Mouse (Mus musculus) adipocyte (in vitro differentiated cells): ENCODE measurements at regions not wholly inside any gene's neighbourhood (a gene's known extent, or its start where the extent isn't known, plus 50 kb on each side); places are given as distances from the start of the nearest gene placed in this dataset.

ENCODE experiments used
- DNase-seq: peaks from one replicate; pipeline ENCODE4 v3.0.0-alpha.2; 2016; ENCODE audit warnings: low spot score

DNA sequence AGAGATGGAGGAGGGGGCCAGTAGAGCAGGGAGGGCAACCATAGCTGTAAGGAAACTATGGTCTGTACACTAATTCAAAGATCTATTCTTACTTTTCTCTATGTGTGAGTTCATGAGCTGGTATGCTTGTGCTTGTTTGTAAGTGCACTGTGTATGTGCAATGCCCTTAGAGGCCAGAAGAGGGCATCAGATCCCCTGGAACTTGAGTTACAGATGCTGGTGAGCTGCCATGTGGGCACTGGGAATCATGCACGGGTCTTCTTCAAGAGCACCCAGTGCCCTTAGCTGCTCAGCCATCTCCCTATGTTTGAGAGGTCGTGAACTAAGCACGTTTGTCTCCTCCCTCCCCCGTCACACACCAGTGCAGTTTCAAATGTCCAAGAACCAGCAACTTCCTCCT lies 68.9 kb downstream of the Tbx3 start:
- no peak for DNase-seq

DNA sequence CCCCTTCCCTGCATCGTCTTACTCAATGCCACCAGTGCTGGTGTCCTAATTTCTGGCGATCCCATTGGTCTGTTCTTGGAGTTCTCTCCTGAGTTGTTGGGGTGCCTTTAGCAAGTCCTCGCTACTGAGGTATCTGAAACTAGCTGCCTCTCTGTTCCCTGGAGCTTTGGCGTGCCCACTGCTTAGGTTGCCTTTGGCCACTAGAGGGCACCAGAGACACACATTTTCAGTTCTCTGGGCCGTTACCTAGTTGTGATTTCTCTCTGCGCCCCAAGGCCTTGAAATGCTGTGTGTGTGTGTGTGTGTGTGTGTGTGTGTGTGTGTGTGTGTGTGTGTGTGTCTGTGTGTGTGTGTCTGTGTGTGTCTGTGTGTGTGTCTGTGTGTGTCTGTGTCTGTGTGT lies 70.6 kb downstream of the Tbx3 start:
- DNase-seq = peak; percentile 88

DNA sequence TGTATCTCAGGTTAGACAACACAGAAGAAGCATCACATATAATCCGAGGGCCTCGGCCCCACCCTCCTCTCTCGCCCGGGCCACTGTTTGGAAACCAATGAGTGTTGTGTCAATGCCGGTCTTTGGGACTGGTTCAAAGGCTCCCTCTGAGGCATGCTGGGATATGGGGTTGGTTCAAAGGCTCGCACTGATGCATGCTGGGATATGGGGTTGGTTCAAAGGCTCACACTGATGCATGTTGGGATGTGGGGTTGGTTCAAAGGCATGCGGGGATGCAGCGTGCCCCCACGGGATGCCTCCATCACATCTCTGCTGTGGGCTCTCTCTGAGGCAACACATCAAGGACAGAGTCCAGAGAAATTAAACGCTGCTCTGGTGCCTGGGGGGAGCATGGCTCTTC lies 73.3 kb downstream of the Tbx3 start:
- DNase-seq = no peak

DNA sequence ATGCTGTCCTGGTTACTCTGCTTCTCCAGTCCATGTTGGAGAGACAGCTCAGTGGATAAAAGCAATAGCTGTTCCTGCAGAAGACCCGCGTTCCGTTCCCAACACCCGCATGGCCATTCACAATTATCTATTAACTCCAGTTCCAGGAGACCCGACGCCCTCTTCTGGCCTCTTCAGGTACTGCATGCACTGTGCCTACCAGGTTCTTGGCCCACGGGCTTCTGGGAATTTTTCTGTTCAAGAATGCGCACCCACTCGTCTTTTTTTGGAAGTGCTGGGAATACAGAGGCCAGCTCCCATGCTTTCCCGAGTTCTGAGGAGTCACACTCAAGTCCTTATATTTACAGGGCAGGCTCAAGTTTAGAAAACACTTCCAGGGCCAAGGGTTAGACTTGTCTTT lies 76.6 kb downstream of the Tbx3 start:
- no peak for DNase-seq

DNA sequence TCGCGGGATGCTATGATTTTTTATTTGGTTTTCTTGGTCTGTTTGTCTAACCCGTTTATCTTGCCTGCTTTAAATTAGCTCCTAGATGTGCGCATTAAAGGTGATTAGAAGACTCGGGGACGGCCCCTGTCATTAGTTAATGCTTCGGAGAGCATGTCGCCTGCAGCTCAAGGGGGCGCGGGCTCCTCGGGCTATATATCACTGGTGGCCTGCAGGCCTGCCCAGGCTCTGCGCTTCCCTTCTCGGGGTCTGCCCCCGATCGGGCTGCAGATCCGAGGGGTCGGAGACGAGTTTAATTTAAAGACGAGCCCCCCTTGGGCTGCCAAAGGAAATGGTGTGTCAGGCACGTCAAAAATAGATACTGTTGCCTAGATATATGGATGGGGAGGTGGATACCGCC lies 78.2 kb downstream of the Tbx3 start:
- no peak for DNase-seq

DNA sequence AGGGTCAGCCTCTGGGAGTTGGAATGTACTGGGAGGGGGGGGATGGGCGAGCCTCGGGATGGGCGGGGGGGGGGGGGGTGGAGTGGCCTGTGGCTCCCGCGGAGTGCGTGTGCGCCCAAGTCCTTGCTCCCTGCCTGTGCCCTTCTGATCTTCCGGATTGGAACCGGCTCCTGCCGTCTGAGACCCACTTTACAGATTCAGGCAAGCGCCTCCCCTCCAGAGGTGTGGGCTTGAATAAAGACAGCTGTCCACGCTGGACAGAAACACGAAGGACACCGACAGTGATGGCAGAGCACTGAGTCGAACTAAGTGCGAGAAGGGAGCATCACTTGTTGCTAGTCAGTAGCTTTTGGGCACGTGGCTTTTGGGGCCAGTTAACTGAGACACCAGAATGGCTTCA lies 78.7 kb downstream of the Tbx3 start:
- no peak for DNase-seq

DNA sequence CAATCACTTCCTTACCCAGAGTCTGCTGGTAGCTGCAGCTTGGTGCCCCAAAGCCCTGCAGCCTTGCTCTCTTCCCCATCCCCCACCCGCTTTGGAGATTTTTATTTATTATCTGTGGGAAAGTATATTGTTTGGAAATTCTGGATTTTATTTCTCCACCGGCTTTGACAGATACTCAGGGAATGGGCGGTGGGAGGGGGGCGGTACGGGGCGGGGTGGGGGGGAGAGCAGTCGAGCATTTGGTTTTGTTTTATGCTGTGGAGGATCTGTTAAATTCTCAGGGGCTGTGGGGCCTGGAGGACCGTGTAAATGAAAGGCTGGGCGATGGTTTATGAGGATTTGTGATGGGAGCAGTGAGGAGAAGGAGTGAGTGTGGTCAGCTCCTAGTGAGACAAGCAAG lies 76.7 kb upstream of the Tbx5 start:
- no peak for DNase-seq

DNA sequence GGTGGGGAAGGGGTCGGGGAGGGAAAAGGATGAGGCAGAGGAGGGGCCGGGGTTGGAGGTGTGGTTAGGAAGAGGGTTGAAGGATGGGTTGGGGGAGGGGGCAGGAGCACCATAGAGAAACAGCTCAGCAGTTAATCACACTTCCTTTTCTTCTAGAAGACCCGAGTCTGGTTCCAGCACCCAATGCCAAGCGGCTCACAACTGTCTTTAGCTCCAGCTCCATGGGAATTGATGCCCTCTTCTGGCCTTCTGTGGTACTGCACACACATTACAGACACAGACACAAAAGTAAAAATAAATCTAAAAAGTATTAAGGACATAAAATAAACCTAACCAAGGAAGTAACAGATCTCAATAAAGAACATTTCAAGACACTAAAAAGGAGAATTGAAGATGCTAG lies 73.6 kb upstream of the Tbx5 start:
- no peak for DNase-seq

DNA sequence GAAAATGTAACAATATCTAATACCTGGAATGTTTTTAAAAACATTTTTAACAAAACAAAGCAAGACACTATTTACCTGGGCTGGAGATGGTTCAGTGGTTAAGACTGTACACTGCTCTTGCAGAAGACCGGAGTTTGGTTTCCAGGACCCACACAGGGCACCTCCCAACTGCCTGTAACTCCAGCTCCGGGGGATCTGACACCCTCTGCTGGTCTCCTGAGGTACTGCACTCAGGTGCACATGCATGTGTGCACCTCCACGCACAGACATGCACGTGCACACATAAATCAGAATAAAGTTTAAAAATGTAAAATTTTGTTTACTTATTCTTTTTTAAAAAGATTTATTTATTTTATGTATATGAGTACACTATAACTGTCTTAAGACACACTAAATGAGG lies 70.4 kb upstream of the Tbx5 start:
- DNase-seq = no peak

DNA sequence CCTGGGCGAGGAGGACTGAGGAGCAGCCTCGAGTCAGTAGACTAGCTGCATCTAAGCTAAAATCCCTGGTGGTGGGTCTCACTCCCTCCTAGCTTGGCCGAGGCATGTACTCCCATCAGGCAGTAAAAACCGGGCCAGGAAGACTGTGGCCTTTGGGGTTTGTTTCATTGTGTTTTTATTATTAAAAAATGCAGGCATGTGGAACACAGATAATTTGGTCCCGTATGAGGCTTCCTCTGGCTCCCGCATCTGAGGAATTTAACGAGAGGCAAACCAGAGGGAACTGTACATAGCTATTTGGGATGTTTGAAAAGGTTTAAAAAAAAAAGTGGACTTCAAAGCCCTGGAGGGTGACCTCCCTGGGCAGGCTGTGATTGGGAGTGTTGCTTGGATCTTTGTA lies 69.1 kb upstream of the Tbx5 start:
- DNase-seq = no peak

DNA sequence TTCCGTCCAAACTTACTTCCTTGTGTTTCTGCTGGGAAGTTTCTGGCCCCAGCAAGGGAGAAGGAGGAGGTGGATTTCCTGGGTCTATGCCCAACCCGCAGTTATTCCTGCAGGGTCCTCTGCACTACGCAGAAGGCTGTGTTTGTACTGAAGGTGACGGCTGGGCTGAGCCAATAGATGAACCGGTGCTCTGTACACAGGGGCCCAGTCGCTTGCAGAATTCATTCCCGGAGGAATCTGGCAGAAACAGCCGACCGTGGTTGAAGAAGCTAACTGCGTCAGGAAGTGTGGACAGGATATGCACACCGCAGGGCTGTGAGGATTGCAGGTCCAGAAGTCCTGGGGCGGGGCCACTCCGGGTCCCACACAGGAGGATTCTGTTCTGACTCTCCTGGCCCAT lies 66.1 kb upstream of the Tbx5 start:
- DNase-seq = no peak

DNA sequence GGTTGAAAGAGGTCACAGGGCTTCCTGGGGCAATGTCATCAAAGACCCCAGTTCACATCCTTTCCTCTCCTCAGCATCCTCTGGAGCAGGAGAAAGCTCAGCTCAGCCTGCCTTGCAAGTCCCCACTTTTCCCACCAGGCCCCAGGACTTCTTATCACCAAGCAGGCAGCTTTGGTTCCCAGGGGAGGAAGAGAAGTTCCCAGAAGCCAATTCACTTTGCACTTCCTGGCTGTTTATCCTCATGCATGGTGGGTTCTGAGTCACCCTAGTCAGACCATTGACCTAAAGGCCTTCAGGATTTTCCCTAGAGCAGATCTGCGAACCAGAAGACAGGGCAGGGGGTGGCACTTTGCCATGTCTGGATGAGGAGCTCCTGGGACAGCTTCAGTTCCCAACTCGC lies 61.5 kb upstream of the Tbx5 start:
- no peak for DNase-seq

DNA sequence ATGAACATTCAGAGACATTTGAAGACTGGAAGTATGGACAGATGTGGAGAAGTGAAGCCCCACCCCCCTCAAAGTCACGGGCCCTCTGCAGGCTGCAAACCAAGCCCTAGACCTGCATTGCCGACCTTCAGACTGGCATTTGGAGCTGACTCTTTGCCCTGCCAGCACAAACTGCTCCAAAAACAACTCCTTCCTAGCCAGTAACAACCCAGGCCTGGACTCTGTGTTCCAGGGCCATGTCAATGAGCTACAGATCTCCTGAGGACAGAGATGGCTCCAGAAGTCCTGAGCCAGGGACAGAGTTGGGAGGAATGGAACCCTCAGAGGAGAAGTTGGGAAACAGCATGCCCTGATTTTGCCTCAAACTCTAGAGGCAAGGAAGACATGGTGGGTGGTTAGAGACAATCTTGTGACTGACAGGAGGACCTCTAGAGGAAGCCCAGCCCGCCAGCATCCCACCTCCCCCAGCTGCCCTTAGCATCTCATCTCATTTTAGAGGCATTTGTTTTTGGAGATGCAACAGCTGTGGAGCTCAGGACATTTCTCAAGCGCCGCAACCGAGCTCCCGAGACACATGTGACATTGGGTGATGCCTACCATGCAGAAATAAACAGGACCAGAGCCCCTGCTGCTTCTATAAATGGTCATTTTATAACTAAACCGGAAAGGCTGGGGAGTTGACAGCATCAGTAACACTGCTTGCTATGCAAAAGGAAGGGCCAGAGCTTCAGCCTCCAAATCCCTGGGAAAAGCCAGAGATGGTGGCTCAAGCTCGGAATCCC lies 56.2 kb upstream of the Tbx5 start:
- no peak for DNase-seq

DNA sequence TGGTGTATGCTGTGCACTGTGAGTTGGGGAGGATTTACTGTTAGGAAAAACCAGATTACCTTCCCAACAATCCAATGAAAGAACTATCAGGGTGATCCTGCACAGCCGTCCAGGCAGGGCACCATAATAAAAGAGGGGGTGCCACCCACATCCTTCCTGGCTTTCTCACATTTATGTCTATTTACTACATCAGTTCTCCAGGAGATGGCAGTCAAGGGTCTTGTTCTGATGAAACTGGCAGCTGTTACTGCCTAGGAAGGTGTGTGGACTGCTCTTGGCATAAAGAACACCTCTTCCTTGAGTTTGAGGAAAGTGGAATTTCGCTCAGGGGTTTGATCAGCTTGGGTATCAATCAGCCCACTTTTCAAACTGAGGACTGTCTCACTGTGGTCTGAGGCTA lies 54.6 kb upstream of the Tbx5 start:
- peak; percentile 35 for DNase-seq

DNA sequence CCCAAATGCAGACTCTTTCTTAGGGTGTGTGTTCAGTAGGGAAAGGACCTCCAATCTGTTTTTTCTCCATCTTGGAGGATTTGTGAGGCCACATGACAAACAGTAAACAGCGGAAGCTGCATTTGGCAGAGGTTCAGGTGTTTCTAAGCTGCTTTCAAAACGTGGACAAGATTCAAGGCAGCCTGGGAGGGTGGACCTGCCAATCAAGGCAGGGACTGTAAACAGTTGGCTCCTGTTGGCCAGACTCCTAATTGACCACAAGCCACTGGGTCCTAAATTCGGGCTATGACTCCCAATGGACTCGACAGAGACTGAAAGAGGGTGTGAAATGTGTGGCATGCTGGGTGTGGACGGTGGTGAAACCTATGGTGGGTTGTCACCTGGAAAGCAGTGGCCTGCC lies 51.1 kb upstream of the Tbx5 start:
- peak; percentile 27 for DNase-seq
